Mouse (Mus musculus) right cerebral cortex, postnatal 25 days (tissue): ENCODE data around the gene Gpr21.
"Not testable (repeated sequence)": the region's sequence is repeated elsewhere in the genome, so short reads cannot be mapped to it uniquely, and the experiment has no call there.

Experiments
- DNase-seq: peaks from one replicate; pipeline ENCODE4 v3.0.0; 2022

The Gpr21 gene

DNA sequence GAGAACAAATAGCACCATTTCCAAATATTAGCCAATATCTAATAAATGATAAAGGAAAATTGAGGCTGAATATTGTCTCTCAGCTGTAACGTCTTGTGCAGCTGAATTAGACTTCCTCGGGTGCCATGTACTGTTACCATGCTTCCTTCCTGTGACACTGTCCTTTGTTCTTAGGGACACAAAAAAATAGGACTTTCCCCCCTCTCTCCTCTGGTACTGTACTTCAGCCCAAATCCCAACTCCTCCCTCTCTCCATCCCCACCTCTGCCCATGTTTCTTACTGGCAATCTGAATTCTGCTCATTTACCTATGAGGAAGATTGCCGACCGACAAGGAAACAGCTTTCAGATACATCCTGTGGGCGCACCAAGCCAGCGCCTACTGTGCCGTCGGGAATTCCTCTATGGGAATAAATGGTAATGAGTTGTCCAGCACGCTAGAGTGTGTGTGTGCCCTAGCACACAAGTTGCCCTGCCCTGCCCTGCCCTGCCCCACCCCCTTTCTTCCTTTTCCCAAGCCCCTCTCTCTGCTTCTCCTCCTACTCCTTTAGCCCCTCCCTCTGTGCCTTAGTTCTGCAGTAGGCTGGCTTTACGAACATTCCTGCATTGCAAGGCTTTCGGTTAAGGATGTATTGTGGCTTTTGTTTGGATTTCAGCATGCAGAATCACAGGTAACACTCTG lies at the start of gene Gpr21:
Gene Gpr21 (plus strand): TSS at position 303 of the 681 bp plus-strand sequence.
- no peak for DNase-seq

GRCm38 (mm10) chr2:37479559-37479958 lies 36.6 kb upstream of the Gpr21 start:
- no peak for DNase-seq

GRCm38 (mm10) chr2:37480039-37480438 lies 36.1 kb upstream of the Gpr21 start:
- no peak for DNase-seq

GRCm38 (mm10) chr2:37484165-37484564 lies 32.0 kb upstream of the Gpr21 start:
- DNase-seq = no peak

DNA sequence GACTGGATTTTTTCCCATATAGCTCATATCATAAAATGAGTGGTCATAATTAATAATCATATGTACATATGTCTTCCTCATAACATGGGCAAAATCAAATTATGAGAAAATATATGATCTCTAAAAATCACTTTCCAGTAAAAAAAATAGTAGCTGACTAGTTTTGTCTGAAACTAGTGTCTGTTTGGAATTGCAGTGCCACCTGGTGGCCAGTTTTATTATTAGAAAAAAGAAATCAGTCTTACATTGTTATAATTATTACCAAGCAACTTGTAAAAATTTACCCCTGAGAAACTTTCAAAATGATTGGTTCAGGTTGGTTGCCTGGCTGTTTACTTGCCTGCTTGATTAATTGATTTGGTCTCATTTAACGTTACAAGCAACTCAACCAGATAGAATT lies 30.8 kb upstream of the Gpr21 start:
- DNase-seq = no peak

GRCm38 (mm10) chr2:37486408-37486807 lies 29.7 kb upstream of the Gpr21 start:
- DNase-seq = no peak

- DNase-seq = no peak
These were observed 27.2 kb upstream of the Gpr21 start for GRCm38 (mm10) chr2:37488956-37489355.

- DNase-seq = no peak
These were observed 18.8 kb upstream of the Gpr21 start for GRCm38 (mm10) chr2:37497321-37497720.

- DNase-seq = not testable (repeated sequence)
These were observed 10.3 kb upstream of the Gpr21 start for GRCm38 (mm10) chr2:37505856-37506255.

GRCm38 (mm10) chr2:37511134-37511901 lies 4.8 kb upstream of the Gpr21 start:
- DNase-seq = no peak

GRCm38 (mm10) chr2:37516922-37517462 lies 860 bp downstream of the Gpr21 start:
- peak; percentile 42 for DNase-seq

GRCm38 (mm10) chr2:37518561-37519285 lies 2.6 kb downstream of the Gpr21 start:
- DNase-seq = no peak

GRCm38 (mm10) chr2:37519286-37519640 lies 3.1 kb downstream of the Gpr21 start:
- DNase-seq = no peak

GRCm38 (mm10) chr2:37527587-37527986 lies 11.5 kb downstream of the Gpr21 start:
- DNase-seq = no peak

DNA sequence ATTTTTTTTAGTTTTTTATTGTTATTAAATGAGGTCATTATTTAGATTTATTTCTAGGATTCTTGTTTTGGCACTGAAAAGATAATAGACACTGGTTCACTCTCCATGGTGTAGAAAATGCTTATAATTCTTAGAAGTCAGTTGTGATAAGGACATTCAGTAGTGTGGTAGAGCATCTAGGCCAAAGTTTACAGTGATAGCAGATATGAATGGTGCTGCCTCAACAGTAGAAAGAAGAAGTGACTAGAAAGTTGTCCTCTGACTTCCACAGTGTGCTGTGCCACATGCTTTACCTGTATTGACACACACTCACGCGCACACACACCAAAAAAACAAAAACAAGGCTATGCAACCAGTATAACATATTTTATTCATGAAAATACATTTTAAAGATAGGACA lies 13.3 kb downstream of the Gpr21 start:
- DNase-seq = no peak

- DNase-seq = no peak
These were observed 14.6 kb downstream of the Gpr21 start for GRCm38 (mm10) chr2:37530766-37531165.

- DNase-seq = no peak
These were observed 15.5 kb downstream of the Gpr21 start for GRCm38 (mm10) chr2:37531639-37532038.

GRCm38 (mm10) chr2:37549346-37550012 lies 33.3 kb downstream of the Gpr21 start:
- no peak for DNase-seq

GRCm38 (mm10) chr2:37556366-37556765 lies 40.2 kb downstream of the Gpr21 start:
- DNase-seq = no peak

GRCm38 (mm10) chr2:37565579-37565978 lies 49.4 kb downstream of the Gpr21 start:
- no peak for DNase-seq

- DNase-seq = no peak
These were observed 49.9 kb downstream of the Gpr21 start for GRCm38 (mm10) chr2:37566035-37566434.

DNA sequence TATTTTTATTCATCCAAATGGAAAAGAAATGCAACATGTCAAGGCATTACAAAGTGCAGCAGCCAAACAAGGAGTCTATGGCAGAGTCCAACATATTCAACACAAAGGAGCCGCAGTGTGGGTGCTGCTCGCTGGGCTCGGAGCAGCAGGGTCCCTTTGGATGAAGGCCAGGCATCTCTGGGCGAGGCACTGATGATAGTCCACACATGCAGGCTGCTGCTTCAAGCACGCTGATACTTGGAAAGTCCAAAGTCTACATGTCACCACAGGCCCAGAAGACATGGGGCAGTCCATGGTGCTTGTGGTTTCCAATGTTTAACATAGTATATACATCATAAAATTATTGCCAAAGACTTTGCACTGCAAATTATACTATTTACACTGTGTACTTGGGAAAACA lies 53.8 kb downstream of the Gpr21 start:
- DNase-seq = no peak
